Mouse (Mus musculus) hindbrain, postnatal 0 days (tissue): ENCODE measurements at regions not wholly inside any gene's neighbourhood (a gene's known extent, or its start where the extent isn't known, plus 50 kb on each side); places are given as distances from the start of the nearest gene placed in this dataset.
A peak's percentile ranks its signal among the peaks of the same experiment; 100 is the strongest.

ENCODE experiments used
- ATAC-seq: fragments of 200-750 bp; cut with Nextera tagmentation; 2 replicates; pipeline ENCODE4 v1.8.0; 2017; ENCODE audit warnings: mild to moderate bottlenecking, moderate TSS enrichment, moderate library complexity
- DNase-seq: peaks from one replicate; pipeline ENCODE4 v3.0.0-alpha.2; 2015; ENCODE audit warnings: low spot score
- H3K27ac ChIP-seq: fragments of 300-500 bp; sonication (generic); 2 replicates; pipeline ENCODE4 v1.5.1; 2014; ENCODE audit warnings: mild to moderate bottlenecking
- H3K27me3 ChIP-seq: fragments of 300-500 bp; sonication (generic); 2 replicates; pipeline ENCODE4 v1.6.1; 2014; ENCODE audit warnings: low read length, mixed read lengths; ENCODE audit not compliant: insufficient read depth
- H3K36me3 ChIP-seq: fragments of 300-500 bp; sonication (generic); 2 replicates; pipeline ENCODE4 v1.6.1; 2014; ENCODE audit warnings: low read length, mixed read lengths; ENCODE audit not compliant: insufficient read depth
- H3K4me1 ChIP-seq: fragments of 300-500 bp; sonication (generic); 2 replicates; pipeline ENCODE4 v1.6.1; 2014; ENCODE audit warnings: antibody characterized with exemption, low read length, mixed read lengths; ENCODE audit not compliant: insufficient read depth
- H3K4me2 ChIP-seq: fragments of 300-500 bp; sonication (generic); 2 replicates; pipeline ENCODE4 v1.6.1; 2014; ENCODE audit warnings: low read depth, mild to moderate bottlenecking, low read length, moderate library complexity, mixed read lengths
- H3K4me3 ChIP-seq: fragments of 300-500 bp; sonication (generic); 2 replicates; pipeline ENCODE4 v1.5.1; 2014; ENCODE audit warnings: low read length
- H3K9ac ChIP-seq: fragments of 300-500 bp; sonication (generic); replicated peaks from 2 replicates; pipeline ENCODE4 v1.6.1; 2014; ENCODE audit warnings: mild to moderate bottlenecking, low read length, moderate library complexity, mixed read lengths
- H3K9me3 ChIP-seq: fragments of 300-500 bp; sonication (generic); 2 replicates; pipeline ENCODE4 v1.6.1; 2016; ENCODE audit warnings: low read length, mixed read lengths
- CTCF ChIP-seq: IDR thresholded peaks from 2 replicates; pipeline ENCODE4 v1.5.1; 2016; ENCODE audit warnings: antibody characterized with exemption, control low read depth, low read depth
- WGBS: fragments of 180-500 bp; shearing (Covaris S2); extraction: QIAGEN DNeasy Blood & Tissue Kit; methylation state at CpG from one replicate; pipeline ENCODE4 v1.1.7; 2014; 5-methylcytosine and 5-hydroxymethylcytosine counted together

DNA sequence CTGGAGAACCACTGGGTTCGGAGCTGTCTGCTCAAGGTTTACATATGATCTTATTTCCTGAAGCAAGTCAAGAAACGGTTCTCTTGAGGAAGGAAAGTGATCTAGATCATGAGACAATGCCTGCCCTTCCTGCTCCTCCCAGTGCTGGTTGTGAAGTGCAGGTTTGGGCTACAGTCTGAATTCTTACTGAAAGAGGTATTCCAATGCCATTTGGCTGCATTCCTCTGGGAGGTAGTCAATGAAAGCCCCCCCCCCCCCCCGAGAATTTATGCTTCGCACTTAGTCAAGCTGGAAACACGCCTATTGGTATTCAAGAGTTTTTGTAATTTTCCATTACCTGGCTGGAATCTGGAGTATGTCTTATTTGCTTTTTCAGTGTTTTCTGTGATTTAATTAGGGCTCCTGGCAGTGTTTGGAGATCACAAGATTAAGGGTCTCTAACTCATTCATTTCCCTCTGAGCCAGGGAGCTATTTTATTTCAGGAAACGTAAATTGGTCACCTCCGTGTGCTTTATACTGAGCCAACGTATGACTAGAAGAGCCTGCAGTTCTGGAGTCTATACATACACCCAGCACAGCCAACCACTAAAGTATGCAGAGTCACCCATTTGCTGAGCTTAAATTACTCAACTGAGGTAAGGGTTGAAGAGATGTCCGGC lies 84.7 kb upstream of the Ranbp3l start:
- Histone ChIP-seq H3K4me1 (no peaks in the 10 kb centered on the region), H3K9ac (no peak overlapping the region), H3K27me3 (no peaks in the 10 kb centered on the region), H3K4me3 (no peak overlapping the region), H3K36me3 (no peaks in the 10 kb centered on the region), H3K9me3 (no peaks in the 10 kb centered on the region), H3K27ac (no peak overlapping the region), H3K4me2 (no peak overlapping the region)
- WGBS = 74% methylated on average over 9 of the region's 9 CpGs
- no peak for TF ChIP-seq CTCF
- DNase-seq (no peak), ATAC-seq (no peak)

DNA sequence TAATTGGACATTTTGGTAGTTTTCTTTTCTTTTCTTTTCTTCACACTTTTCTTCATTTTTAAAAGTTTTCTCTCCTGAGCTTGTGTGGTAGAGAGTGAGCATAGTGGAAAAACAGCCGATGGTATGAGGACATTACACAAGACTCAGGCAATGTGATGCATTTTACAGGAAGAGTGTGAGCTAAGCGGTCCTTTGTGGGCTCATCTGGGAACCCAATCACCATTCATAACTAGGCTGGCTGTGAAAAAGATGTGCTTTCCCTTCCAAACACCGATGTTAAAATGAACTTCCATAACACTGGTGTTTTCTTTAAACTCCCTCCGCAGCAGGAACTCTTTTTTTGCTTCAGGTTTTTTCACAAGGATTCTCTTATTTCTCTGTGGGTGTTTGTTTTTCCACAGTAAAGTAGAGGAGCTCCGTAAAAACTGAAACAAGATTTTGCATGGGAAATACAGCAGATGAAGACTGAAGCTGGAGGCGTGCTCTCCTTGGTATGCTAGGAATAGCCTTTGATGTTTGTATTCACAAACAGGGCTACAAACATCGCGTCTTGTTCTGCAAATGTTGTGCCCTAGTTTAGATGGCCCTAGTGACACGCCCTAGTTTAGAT lies 92.8 kb upstream of the Ranbp3l start:
- DNase-seq = no peak
- Histone ChIP-seq H3K9me3 (no peaks in the 10 kb centered on the region), H3K27me3 (no peaks in the 10 kb centered on the region), H3K27ac (no peak overlapping the region), H3K4me2 (no peak overlapping the region), H3K36me3 (no peaks in the 10 kb centered on the region), H3K4me1 (no peaks in the 10 kb centered on the region), H3K4me3 (no peak overlapping the region), H3K9ac (no peak overlapping the region)
- no peak for ATAC-seq
- 76% methylated on average over 9 of the region's 9 CpGs for WGBS
- TF ChIP-seq CTCF = no peak

DNA sequence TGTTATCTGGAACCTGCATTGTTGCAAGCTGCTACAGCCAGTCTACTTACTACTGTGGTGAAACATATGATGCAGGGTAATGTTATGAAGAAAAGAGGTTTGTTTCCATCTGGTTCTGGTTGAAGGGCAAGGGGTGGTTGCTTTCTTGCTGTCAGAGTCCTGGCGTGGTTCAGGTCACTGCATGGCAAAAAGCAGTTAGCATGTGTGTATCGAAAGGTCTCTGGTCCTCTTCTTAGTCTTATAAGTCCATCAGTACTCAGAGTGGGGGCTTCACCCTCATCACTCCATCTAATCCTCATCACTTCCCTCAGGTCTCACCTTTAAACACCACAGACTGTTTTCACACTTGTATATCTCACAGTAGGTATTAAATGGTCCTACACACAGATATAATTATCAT lies 99.7 kb upstream of the Ranbp3l start:
- WGBS = 89% methylated on average over 2 of the region's 2 CpGs
- Histone ChIP-seq H3K27ac (no peak overlapping the region), H3K27me3 (no peaks in the 10 kb centered on the region), H3K9me3 (no peaks in the 10 kb centered on the region), H3K4me3 (no peak overlapping the region), H3K9ac (no peak overlapping the region), H3K4me2 (no peak overlapping the region), H3K36me3 (no peaks in the 10 kb centered on the region), H3K4me1 (no peaks in the 10 kb centered on the region)
- no peak for ATAC-seq
- DNase-seq = no peak
- TF ChIP-seq CTCF = no peak

DNA sequence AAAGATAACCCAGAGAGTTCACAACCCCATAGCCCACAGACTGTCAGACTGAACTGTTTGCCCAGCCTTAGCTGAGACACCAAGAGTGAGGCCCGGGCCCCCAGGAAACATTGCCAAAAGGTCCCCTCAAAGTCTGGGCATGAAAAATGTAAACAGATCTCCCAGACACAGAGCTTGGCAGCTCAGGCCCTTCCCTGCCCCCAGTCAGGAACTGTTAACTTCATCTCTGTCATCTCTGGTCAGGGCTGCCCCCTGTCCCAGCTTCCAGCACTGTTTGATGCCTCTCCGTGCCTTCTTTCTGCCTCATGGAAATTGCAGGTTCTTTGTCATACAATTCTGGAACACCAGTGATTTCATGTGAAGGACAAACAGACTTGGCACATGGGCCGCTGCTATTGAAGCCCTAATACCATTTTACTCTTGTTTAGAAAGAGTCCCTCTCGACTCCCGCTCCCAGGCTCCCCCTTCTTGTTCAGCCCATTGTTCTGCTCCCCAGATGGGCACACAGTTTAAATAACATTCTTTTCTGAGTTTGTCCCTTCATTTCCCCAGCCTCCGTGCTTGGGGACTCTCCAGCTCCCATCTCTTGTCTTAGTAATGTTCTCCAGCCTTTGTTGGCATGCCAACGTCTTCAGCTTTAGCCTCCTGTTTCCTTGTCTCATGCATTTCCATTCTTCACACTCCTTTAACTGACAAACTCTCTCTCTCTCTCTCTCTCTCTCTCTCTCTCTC lies 100.4 kb upstream of the Ranbp3l start:
- Histone ChIP-seq H3K27me3 (no peaks in the 10 kb centered on the region), H3K36me3 (no peaks in the 10 kb centered on the region), H3K4me3 (no peak overlapping the region), H3K9me3 (no peaks in the 10 kb centered on the region), H3K9ac (no peak overlapping the region), H3K27ac (0 out of 2 replicates have a peak overlapping the region, but pooled peaks have one; percentile 0), H3K4me2 (no peak overlapping the region), H3K4me1 (no peaks in the 10 kb centered on the region)
- TF ChIP-seq CTCF = no peak
- 29% methylated on average over 7 of the region's 7 CpGs for WGBS
- DNase-seq = peak; percentile 49
- ATAC-seq = peak; percentile 89

DNA sequence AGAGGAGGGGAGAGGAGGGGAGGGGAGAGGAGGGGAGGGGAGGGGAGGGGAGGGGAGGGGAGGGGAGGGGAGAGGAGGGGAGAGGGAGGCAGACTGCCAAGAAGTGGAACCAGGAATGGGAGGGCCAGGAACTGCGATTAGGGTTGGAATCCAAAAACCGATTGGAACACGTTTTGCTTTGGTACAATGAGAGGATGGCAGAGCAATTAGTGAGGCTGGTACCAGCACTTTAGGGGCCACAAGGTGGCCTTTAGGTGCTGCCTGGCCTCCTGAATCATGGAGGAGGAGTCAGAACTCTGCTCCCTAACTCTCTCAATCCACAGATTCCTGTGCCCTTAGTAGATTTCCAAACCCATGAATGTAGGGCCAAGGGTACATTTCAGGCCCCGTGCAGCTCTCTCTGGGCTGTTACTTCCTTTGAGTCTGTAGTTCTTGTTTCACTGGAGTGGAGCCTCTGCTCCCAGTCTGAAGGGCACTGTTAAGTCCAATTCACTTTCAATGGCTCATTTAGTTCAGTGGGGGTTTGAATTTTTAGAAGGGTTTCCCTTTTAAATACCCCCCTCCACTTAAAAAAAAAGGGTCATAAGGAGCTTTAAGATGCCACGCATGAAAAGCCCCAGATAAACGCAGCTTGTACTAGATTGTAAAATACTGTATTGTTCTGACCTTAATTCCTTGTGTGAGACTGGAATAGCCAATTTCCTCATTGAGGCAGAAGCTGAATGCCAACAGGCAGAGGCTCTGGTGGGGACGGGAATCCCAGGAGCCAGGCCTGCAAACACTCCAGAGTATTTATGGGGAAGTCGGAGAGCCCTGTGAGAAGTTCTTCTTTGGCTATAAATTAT lies 102.4 kb upstream of the Ranbp3l start:
- DNase-seq (peak; percentile 43), ATAC-seq (peak; percentile 74)
- H3K4me3 ChIP-seq = no peak overlapping the region
- H3K4me2 ChIP-seq = no peak overlapping the region
- no peaks in the 10 kb centered on the region for H3K36me3 ChIP-seq
- peak overlapping the region; percentile 68; the same call in 1 of the 2 replicates for H3K27ac ChIP-seq
- H3K9ac ChIP-seq = no peak overlapping the region
- no peaks in the 10 kb centered on the region for H3K4me1 ChIP-seq
- no peaks in the 10 kb centered on the region for H3K27me3 ChIP-seq
- WGBS = 50% methylated on average over 8 of the region's 8 CpGs
- no peak for TF ChIP-seq CTCF
- no peaks in the 10 kb centered on the region; the same call in 1 of the 2 replicates for H3K9me3 ChIP-seq

DNA sequence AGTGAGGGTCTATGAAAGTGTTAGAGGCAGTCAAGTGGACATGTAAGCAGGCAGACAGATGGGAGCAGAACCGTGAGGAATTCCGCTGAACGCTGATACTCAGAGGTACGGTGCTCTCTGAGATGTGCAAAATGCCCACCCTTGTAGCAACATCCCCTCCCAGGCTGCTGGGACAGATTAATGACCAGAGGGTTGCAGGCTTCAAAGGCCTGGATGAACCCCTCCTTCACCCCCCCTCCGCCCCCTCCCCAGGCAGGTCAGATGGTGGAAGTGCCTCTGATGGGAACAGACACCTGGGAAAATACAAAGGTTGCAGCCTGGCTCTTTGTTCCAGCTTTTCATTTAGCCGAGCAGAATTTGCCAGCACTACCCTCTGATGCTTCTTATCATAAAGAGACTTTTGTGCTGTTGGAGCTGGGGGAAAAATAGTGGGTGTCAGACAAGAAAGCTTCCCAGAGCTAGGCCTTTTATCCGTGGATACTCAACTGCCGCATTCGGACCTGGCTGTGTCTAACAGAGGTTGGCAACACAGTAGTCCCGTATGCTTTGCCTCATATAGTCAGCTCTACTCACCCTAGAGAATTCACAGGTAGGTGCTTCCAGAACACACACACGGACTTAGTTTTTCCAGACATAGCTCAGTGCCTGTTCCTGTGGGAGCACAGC lies 111.2 kb upstream of the Ranbp3l start:
- Histone ChIP-seq H3K4me3 (no peak overlapping the region), H3K4me2 (no peak overlapping the region), H3K9ac (no peak overlapping the region), H3K27me3 (no peaks in the 10 kb centered on the region), H3K36me3 (no peaks in the 10 kb centered on the region), H3K4me1 (no peaks in the 10 kb centered on the region), H3K27ac (no peak overlapping the region), H3K9me3 (peaks cover 3% of the 10 kb centered on the region; the same call in 1 of the 2 replicates)
- ATAC-seq = peak; percentile 58; the same call in 1 of the 2 replicates
- peak; percentile 19 for DNase-seq
- WGBS = 58% methylated on average over 11 of the region's 11 CpGs
- no peak for TF ChIP-seq CTCF
